Mouse (Mus musculus) cerebellum, adult 18-20 months (tissue): ENCODE data around the gene Auts2.
A peak's percentile ranks its signal among the peaks of the same experiment; 100 is the strongest.

Experiments used
- DNase-seq, 2 experiments: peaks; one replicate each; pipeline ENCODE4 v3.0.0; 2021

Auts2 gene

DNA sequence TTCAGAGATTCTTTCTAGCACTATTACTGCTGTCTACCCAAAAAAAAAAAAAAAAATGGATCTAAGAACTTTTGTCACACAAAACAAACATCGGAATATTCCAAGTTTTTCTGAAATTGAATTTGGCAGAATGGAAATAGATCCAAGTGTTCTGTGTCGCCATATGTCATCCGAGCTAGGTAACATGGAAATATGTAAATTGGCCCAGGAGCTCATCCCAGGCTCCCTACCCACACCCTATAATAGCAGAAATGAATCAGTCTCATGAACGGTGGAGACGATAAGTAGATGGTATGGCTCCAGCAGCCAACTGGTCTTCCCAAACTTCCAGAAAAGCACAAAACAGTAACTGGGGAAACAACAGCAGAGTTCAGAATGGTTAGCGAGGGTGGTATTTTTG lies 577.6 kb downstream of the Auts2 start:
- no peak for DNase-seq

DNA sequence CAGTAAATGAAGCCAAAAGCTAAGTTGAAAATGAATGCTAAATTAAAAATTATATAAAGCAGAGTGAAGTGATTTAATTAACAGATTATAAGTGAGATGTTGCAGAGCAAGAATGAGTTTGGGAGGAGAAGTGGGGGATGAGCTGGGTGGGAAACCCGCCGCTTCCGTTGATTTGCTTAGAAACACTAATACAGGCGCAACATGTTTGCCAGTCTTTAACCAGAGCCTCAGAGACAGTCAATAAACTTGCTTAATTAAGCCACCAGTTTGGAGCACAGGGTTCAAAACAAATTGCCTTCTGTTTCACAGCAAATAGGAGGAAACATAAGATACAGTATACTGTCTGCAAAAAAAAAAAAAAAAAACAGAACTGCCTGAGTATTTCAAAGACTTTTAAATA lies 579.6 kb downstream of the Auts2 start:
- no peak for DNase-seq

DNA sequence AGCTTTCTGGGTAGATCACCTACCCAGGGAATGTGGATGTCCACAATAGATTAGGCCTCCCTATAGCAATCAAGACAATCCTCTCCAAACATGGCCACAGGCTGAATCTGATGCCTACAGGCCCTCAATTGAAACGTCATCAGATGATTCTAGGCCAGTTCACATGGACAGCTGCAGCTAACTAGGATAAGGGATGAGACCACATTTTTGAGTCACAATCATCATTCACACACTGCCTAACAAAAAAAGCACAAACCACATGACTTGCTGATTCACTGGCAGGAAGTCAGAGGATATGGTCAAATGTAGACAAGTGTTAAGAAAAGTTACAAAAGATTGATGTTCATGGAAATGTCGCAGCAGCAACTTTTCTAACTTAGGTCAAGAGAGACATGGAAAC lies 581.3 kb downstream of the Auts2 start:
- DNase-seq = no peak

DNA sequence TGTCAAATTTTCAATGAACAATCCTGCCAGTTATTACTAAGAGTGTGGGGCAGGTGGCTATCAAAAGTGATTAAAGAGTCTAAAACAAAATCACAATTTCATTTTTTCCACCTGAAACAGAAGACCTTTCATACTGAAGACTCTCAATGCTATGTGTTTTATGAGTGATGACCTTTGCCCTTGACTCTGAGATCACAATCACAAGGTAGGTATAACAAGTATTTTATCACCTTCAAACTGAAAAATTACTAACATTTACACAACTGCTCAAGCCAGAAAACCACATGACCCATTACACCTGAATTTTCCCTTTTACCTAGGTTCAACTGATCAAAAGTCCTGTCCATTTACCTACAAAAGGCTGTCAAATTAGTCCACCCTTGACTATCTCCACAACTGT lies 582.7 kb downstream of the Auts2 start:
- no peak for DNase-seq

DNA sequence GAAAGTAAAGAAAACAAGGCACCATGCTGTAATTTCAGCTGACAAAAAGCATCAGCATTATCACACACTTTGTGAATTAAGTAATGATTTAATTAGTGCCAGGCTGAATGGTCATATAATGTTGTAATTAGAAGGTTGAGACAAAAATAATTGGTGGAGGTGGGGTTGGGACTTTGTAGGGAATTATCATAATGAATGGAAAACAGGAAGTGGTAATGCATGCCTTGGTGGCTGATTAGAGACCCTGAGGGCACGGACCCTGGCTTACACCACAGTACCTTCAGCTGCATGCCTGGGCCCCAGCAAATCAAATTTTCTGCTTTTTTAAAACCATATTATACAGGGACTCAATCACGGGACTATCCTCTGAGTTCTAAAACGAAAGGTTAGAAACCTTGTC lies 586.1 kb downstream of the Auts2 start:
- DNase-seq = no peak

DNA sequence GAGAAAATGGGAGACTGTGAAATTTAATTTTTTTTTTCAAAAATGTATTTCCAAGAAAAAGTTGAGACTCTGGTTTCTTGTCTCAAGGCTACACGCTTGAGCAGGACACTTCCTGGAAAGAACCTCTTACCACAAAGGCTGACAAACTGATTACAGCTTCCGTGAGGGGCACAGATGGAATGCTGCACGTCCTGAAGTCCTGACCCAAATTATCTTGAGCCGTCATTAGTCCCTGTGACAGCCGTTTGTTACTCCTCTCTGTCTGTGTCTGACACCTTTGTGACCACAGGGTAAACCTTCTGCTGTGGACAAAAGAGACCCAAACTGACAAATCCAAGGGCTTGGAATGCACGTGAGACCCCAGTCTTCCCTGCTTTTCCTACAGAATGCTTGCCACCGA lies 587.1 kb downstream of the Auts2 start:
- DNase-seq = no peak

DNA sequence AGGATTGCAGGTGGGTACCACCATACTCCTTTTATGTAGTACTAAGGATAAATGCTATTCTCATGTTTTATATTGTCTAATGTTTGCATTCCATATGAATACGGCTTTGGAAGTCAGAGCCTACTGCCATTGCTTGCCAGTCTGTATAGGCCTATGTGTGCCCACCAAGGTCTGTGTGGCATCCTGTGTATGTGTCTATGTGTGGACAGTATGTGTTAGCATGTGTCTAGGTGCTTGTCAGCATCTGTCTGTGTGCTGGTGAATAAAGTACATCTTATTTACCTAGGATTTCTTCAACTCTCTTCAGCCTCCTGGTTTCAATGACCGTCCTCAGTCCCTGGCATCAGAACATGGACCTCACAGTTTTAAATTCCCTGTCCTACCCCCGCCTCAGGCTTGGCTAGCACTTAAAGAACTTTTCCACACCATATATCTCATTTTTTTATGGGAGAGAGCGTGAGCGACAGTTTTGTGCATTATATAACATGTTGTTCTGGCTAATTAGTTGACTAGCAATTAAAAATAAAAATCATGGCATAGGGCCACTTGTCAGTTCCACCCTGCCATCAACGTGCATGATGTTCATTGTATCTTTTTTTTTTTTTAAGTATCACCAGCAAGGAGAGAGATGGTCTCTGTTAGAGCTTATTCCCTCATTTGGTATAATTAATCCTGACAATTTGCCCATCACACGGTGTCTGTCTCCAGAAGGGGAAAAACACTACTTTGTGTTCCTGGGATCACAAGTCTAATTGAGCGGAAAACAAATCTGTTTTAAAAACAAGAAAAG lies 587.7 kb downstream of the Auts2 start:
- no peak for DNase-seq

DNA sequence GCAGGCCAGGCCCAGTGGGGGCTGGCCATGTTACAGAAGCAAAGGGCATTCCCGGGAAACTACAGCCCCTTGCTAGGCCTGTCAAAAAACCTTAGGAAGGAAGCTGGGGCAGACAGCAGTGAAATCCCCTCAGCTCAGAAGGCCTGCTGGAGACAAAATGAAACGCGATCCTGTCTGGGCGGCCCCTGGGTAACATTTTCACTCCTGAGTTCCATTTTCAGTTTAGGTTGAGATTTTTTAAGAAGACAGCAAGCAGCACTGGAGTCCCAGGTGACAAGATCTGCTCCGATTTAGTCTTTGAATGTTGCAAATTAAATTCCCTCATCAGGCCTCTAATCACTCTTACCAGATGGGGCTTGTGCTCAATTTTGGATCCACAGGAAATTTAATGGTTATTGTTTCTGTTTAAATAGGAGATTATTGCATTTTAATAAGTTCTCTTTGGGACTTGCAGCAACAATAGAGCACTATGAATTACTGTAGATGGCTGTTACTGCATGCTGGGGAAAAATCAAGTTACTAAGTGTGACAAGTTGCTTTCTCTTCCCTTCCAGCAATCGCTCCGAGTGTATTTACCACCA lies 594.5 kb downstream of the Auts2 start:
- DNase-seq = no peak

DNA sequence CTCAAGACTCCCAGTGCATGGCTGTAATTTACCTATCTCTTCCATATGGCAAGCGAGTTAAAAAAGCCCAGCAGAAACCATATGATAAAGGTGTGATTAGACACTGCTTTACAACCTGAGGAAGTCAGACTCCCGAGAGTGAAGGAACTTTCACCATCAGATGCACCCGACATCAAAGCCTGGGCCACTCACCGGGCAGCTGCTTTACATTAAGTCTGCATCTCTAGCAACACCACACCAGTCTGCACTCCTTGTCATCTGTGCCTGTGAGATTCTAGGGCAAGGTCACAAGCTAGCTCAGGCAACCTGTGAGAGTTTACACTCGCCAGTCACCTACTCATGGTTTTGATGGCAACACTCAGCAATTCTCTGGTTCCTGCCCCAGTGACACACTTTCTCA lies 596.3 kb downstream of the Auts2 start:
- no peak for DNase-seq

DNA sequence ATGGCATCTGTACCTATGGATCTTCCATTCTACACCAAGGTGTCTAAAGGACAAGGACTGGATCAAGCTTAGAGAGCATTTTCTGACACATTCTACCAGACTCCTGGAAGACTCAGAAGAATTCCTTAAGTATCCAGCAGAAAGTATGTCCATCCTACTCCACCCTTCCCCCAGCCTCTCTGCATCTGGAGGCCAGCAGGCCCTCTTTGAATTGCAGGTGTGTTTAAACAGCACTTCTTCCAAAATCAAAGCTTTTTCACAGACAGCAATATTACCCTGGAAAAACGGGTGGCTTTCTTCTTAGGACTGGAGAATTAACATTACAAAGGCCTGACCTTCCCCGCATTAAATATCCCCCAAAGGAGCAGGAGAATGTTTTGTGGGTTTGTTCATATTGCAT lies 598.4 kb downstream of the Auts2 start:
- no peak for DNase-seq

DNA sequence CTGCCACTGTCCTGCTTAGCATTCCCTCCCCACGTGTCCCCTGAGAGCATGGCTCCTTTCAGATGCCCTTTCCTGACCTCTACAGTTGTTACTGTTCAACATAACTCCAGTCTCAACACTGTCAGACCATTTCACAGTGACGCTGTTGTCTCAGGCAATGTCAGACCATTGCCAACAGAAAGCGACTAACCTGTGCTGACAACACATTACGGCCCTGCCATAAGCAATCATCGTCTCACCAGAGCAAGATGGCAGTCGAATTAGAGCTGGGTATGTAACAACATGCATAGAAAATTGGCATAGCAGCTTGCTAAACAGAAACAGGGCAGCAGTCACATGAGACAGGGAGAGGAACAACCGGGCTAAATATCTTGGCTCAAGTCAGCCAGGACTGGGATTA lies 614.4 kb downstream of the Auts2 start:
- no peak for DNase-seq

DNA sequence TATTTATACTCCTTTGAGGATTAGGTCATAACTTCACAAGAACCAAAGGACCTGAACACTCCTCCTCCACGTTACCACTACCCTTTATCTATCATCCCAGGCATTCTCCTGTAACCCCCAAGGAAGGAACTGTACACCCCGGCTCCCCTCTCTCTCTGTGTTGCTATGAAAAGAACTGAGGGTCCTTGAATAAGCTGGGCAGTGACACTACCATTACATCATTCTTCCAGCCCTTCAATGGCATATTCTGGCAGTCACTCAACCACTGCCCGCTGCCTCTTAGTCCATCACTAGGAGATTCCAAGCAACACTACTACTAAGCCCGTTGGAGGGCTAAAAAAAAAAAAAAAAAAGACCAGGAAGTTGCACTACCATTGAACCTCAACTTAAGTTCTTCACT lies 620.4 kb downstream of the Auts2 start:
- DNase-seq = no peak

DNA sequence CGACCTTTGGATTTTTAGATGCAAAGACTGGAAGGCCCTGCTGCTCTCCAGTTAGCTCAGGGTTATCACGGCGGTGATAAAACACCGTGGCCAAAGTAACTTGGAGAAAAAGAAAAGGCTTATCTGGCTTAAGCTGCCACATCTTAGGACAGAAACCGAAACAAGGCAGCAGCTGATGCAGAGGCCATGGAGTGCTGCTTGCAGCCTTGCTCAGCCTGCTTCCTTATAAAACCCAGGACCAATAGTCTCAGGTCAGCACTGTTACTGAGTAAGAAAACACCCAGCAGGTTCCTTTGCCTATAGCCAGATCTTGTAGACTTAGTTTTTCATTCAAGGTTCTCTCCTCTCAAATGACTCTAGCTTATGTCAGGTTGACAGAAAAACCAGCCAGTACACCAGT lies 621.0 kb downstream of the Auts2 start:
- no peak for DNase-seq

DNA sequence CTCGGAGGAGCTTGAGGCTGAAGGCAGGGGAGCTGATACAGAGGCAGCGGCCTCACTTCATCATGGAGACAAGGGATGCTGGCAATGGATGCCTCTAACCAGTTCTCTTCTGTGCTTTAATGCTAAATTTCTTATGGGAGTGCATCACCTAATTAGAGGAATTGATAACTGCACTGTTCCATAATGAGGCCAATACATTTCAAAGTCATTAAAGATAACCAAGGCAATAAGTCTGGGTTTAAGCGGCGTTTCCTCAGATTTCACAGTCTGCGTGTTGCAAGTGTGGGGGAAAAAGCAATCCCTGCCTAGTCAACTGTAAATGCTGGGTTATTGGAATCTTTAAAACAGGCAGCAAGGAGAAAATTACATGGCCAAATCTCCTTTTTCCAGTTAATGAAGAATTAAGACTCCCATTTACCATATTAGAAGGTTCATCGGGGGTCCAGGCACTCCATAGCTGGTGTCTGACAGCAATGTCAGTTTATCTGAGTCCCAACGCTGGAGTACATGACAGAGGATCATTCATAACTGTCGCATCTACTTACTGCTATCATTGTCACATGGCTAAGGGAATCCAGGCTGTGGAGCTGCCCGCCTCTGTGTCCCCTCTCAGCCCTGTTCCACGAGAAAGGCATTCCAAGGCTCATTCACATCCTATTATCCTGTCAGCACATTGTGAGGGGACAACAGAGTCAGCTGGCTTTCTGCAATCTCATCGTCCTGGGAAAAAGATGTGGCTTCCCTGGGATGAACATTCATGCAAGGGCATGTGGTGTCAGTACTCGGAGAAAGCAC lies 623.0 kb downstream of the Auts2 start:
- DNase-seq = no peak

DNA sequence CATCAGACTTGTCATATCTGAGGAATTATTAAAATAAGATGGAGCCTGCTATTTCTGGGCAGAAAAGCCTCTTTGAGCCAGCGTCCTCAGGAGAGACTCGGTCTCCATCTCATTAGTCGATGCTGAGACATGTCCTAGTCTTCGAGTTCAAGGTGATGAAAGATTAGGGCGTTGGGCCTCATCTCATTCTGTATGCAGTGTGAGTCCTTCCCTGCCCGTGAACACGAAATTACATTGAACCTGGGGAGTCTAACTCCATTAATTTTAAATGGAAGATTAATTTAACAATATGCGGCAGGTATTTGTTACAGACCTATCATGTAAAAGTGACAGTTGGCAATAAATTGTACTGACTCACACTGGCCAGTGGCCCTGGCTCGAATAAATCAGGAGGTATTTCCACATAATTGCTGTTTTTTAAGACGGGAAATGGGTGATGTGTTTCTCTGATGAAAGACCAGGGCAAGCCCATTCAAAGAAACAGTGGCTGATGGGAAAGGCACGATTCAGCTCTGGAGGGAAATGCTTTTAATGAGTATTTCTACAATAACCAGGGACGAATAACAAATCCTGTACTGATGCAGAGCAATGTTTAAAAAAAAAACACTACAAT lies 626.2 kb downstream of the Auts2 start:
- DNase-seq = no peak

DNA sequence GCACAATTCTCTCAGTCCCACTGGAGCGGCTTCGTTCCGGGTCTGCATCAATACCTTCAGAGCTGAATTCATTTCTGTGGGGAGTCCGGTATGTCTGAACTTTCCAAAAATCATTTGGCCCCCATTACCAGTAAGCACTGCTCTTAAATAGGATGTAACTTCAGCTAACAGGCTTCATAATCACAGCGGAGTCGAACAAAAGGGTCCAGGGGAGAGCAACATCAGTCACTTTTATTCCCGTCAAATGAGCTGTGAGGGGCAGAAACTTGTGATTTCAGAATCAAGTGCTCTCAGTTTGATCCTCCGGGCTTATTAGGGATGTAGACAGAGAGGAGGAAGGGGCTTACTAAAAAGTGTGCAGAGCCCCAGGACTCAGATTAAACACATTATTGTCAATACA lies 629.6 kb downstream of the Auts2 start:
- no peak for DNase-seq

DNA sequence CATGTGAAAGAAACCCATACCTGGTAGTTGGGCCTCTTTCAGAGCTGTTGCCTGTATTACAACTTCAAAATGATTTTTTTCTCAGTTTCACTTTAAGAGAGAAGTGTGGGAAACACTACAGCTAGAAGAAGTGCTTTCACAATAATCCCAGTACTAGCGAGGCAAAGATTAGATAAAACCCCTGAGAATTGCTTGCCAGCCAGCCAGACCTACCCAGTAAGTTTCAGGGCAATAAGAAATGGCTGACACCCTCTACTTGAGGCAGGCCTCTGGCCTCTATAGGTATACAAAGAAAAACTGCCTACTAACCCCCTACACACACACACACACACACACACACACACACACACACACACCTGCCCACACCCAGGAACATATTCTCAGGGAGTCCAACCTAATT lies 630.2 kb downstream of the Auts2 start:
- no peak for DNase-seq

DNA sequence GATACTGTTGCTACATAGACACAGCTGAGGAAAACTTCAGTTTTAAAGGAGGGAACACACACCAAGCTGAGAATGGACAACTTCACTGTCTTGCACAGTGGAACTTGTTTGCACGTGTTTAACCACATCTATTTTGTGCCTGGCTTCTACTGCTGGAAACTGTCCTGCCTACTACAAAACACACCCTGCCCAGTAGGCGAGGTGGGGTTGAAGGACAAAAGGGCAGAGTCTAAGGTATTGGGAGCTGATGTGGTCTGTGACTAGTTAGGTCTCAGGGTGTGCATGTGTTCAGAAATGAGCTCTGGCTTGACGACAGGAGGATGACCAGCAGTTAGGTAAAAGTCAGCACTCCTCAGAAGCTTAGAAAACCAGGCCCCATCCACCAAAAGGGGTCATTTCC lies 636.8 kb downstream of the Auts2 start:
- no peak for DNase-seq

DNA sequence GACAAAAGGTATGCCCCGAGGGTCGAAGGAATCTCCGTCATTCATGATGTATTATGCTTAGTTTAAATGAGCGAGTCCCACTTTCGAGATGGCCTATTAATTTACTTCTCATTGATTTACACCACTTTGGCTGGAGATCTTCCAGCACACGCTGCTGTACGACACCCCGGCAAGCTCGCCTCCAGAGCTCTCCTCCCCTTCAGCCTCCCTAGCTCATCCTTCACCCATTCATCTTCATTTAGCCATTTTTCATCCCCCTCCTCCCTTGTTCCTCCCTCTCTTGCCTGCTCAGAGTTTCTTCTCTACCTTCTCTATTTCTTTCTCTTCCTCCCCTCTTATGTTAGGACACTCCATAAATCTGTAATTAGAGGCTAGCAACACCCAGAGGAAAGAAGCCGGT lies 638.7 kb downstream of the Auts2 start:
- no peak for DNase-seq

DNA sequence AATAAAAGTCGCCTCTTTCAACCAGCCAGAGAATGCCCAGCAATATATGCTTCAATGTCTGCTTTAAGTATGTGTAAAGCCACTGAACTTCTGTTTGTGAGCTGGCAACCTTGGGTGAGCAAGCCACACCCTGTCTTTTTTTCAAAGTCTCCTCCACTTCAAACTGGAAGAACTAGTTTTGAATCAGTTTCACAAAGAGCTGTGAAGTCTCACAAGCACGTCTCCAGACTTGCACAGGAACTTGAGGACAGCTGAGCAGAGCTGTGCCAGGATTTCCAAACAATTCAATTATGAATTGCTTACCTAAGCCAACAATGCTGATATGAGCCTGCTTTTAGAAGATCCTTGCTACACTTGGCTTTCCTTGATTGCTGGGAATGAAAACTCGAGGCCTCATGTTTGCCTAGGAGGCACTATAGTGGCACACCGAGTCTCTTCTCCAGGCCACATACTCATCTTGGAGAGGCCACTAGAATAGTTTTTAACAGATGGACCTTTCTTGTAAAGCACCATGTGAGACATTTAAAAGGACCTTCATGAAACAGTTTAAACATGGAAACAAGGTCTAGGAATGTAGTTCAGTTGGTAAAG lies 645.0 kb downstream of the Auts2 start:
- no peak for DNase-seq

DNA sequence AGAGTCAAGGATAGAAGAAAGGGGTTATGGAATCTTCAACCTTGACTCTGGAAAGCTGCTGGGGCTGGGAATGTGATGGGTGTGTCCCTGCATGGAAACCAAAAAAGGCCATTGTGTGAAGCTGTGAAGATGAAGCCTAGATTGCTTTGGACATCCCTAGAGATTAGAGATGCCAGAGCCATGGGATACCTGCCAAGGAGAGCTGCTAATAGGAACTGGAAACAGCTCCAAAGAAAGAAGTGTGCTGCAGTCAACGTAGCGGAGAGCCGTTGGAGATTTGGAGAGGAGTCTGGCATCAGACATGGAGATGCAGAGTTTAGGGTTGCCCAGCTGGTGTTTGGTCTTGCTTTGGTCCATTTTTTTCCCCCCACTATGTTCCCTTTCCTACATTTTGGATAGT lies 656.5 kb downstream of the Auts2 start:
- peak in 1 of 2 experiments; percentile 13 for DNase-seq

DNA sequence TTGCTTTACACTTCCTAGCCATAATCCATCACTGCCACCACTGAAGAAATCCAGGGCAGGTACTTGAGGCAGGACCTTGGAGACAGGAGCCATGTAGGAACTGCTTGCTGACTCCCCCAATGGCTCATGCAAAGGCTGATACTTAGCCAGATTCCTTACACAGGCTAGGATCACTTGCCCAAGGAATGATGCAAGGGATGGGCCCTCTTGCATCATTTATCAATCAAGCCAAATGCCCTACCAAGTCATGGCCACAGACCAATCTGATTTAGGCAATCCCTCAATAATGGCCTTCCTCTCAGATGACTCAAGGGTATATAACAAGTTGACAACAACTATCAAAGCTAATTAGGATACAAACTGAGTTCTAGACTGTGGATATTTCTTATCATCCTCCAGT lies 666.6 kb downstream of the Auts2 start:
- no peak for DNase-seq

DNA sequence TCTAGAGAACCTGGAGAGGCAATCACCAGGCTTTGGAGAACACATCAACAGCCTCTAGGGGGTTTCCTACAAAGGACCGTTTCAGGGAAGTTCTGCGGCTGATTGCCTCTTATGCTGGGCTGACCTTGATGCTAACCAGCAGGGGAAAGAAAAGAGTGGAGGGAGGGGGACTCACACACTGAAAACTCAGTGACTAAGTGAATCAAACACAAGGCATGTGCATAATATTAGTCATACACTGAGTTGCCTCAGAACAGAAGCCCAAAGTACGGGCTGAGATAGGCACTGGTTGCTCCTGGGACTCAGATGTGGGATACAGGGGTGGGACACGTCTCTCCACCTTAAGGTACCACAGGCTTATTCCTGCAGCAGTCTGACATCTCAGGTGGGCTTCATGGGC lies 667.2 kb downstream of the Auts2 start:
- no peak for DNase-seq
